Mouse (Mus musculus) limb, embryonic 12.5 days (tissue): ENCODE measurements around the gene Vmn1r29. TPM values are rescaled to one million over a fixed set of nuclear protein-coding genes. Genes with fewer than 3 reads are reported as not detected.
"Not testable (repeated sequence)": the region's sequence is repeated elsewhere in the genome, so short reads cannot be mapped to it uniquely, and the experiment has no call there.

Experiments
- ATAC-seq: fragments of 200-750 bp; cut with Nextera tagmentation; 2 replicates; pipeline ENCODE4 v1.8.0; 2017; ENCODE audit warnings: low read depth, moderate TSS enrichment; ENCODE audit not compliant: insufficient number of reproducible peaks, insufficient read depth, low FRiP score, low TSS enrichment
- H3K27ac ChIP-seq: fragments of 300-500 bp; sonication (generic); 2 replicates; pipeline ENCODE4 v1.5.1; 2016; ENCODE audit warnings: mild to moderate bottlenecking, moderate library complexity
- H3K27me3 ChIP-seq: fragments of 300-500 bp; sonication (generic); 2 replicates; pipeline ENCODE4 v1.6.1; 2016; ENCODE audit warnings: mild to moderate bottlenecking, moderate library complexity
- H3K36me3 ChIP-seq: fragments of 300-500 bp; sonication (generic); 2 replicates; pipeline ENCODE4 v1.6.1; 2016; ENCODE audit warnings: mild to moderate bottlenecking, moderate library complexity
- H3K4me1 ChIP-seq: fragments of 300-500 bp; sonication (generic); replicated peaks from 2 replicates; pipeline ENCODE4 v1.6.1; 2016
- H3K4me2 ChIP-seq: fragments of 300-500 bp; sonication (generic); 2 replicates; pipeline ENCODE4 v1.6.1; 2016; ENCODE audit warnings: mild to moderate bottlenecking, moderate library complexity
- H3K4me3 ChIP-seq: fragments of 300-500 bp; sonication (generic); replicated peaks from 2 replicates; pipeline ENCODE4 v1.5.1; 2016; ENCODE audit warnings: mild to moderate bottlenecking
- H3K9ac ChIP-seq: fragments of 300-500 bp; sonication (generic); replicated peaks from 2 replicates; pipeline ENCODE4 v1.6.1; 2016; ENCODE audit warnings: mild to moderate bottlenecking, moderate library complexity
- H3K9me3 ChIP-seq: fragments of 300-500 bp; sonication (generic); 2 replicates; pipeline ENCODE4 v1.6.1; 2016; ENCODE audit warnings: mild to moderate bottlenecking, moderate library complexity
- WGBS: fragments of 180-500 bp; shearing (Covaris S2); methylation state at CpG from one replicate; pipeline ENCODE4 v1.1.7; 2016; 5-methylcytosine and 5-hydroxymethylcytosine counted together
- polyA plus RNA-seq: library from polyadenylated mRNA; unstranded; fragments of >200 nt; fragmentation: Nextera tagmentation; extraction: Ambion mirVana; gene quantifications from 2 replicates; pipeline ENCODE4 v1.2.1, GENCODE M21; 2016

Gene Vmn1r29
- not detected in 2 replicates for polyA plus RNA-seq

DNA sequence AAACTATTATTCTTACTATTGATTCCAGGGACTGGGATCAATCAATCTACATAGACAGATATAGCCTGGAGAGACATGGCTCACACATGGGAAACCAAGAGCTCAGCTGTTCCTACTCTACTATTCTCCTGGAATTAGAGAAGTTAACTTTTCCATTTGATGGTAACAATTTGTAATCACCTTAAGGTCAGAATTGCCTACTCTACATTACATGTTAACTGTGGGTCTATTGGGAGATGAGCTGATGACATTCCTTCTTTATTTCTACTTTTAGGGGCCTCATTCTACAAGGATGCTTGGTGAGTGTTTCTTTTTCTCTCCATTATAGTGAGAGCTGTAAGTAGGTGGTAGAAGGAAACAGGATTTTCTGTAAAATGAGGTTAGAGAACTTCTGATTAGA is at the start of gene Vmn1r29:
Vmn1r29 (plus strand) TSS at position 301 of the 400 bp plus-strand sequence.
- no peak within 1 kb of the TSS for H3K9ac ChIP-seq
- H3K4me2 ChIP-seq: no peak within 1 kb of the TSS
- H3K9me3 ChIP-seq: no peaks in the 10 kb centered on the region
- ATAC-seq: no peak
- no peaks in the 10 kb centered on the region for H3K4me1 ChIP-seq
- H3K27me3 ChIP-seq: no peaks in the 10 kb centered on the region
- no peak within 1 kb of the TSS for H3K27ac ChIP-seq
- no peaks in the 10 kb centered on the region for H3K36me3 ChIP-seq
- no peak within 1 kb of the TSS for H3K4me3 ChIP-seq

DNA sequence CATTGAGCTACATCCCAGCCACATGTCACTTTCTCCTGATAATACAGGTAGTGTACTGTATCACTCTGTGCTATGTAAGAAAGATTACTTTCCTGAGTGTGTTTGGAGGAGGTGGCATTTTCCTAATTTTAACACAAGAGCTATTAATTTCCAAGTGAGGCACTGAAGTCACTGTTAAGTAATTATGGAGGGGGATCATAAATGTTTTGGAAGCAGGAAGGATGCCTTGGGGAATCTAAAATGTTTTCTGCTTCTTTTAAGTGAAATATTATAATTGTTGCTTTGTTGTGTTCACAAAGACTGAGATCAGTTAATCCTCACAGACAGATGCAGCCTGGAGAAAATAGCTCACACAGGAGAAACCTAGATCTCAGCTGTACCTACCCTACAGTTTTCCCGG is 39.6 kb upstream of the Vmn1r29 start, which contains the start of gene Vmn1r28:
Vmn1r28 (plus strand) TSS at position 301 of the 400 bp plus-strand sequence.
- Histone ChIP-seq H3K4me2 (no peak within 1 kb of the TSS), H3K9ac (no peak within 1 kb of the TSS), H3K4me3 (no peak within 1 kb of the TSS), H3K36me3 (no peaks in the 10 kb centered on the region), H3K27me3 (no peaks in the 10 kb centered on the region), H3K9me3 (no peaks in the 10 kb centered on the region), H3K4me1 (no peaks in the 10 kb centered on the region), H3K27ac (no peak within 1 kb of the TSS)
- ATAC-seq: no peak
- 88% methylated on average over 1 of the region's 1 CpGs for WGBS

- H3K36me3 ChIP-seq, ATAC-seq: not testable (repeated sequence)
- WGBS: 90% methylated on average over 1 of the region's 1 CpGs
These were observed 21.7 kb upstream of the Vmn1r29 start for GRCm38 (mm10) chr6:58279661-58280060.

GRCm38 (mm10) chr6:58292201-58292600 is 9.1 kb upstream of the Vmn1r29 start:
- Histone ChIP-seq H3K4me2 (no peak overlapping the region), H3K27me3 (no peaks in the 10 kb centered on the region), H3K4me3 (no peak overlapping the region), H3K9me3 (no peaks in the 10 kb centered on the region), H3K9ac (no peak overlapping the region), H3K36me3 (no peaks in the 10 kb centered on the region), H3K4me1 (no peaks in the 10 kb centered on the region), H3K27ac (no peak overlapping the region)
- 73% methylated on average over 2 of the region's 2 CpGs for WGBS
- no peak for ATAC-seq

More at GRCm38 (mm10) chr6:58279661-58280060, 21.7 kb upstream of the Vmn1r29 start:
- H3K27me3 ChIP-seq, H3K4me1 ChIP-seq, H3K9me3 ChIP-seq, H3K27ac ChIP-seq, H3K4me2 ChIP-seq, H3K4me3 ChIP-seq, H3K9ac ChIP-seq: not testable (repeated sequence)

- not testable (repeated sequence) for H3K9me3 ChIP-seq, H3K27me3 ChIP-seq, H3K27ac ChIP-seq, H3K9ac ChIP-seq, H3K4me1 ChIP-seq, H3K4me3 ChIP-seq, H3K4me2 ChIP-seq, H3K36me3 ChIP-seq, ATAC-seq
- 83% methylated on average over 19 of the region's 19 CpGs for WGBS
These were observed 2.8 kb upstream of the Vmn1r29 start for GRCm38 (mm10) chr6:58298511-58298910.

GRCm38 (mm10) chr6:58330686-58331085 is 29.3 kb downstream of the Vmn1r29 start:
- not testable (repeated sequence) for H3K4me3 ChIP-seq, H3K36me3 ChIP-seq, H3K27me3 ChIP-seq, H3K4me2 ChIP-seq, H3K27ac ChIP-seq, H3K9ac ChIP-seq, H3K4me1 ChIP-seq, H3K9me3 ChIP-seq, ATAC-seq
- 83% methylated on average over 17 of the region's 17 CpGs for WGBS

Other genes with a start within 250 kb of the Vmn1r29 start
- not detected in 2 replicates for gene Vmn1r27, start 82.7 kb upstream of the Vmn1r29 start, polyA plus RNA-seq
- gene Vmn1r28, start 39.5 kb upstream of the Vmn1r29 start, polyA plus RNA-seq: not detected in 2 replicates
- gene Vmn1r30, start 141.8 kb downstream of the Vmn1r29 start, polyA plus RNA-seq: not detected in 2 replicates
- gene Vmn1r31, start 173.8 kb downstream of the Vmn1r29 start, polyA plus RNA-seq: not detected in 2 replicates